Mouse (Mus musculus): ENCODE results near the gene Ifnk. TPM values are rescaled to one million over a fixed set of nuclear protein-coding genes. Genes with fewer than 3 reads are reported as not detected.

The Ifnk gene
- total RNA-seq (2014; rRNA removed) (not detected in 2 replicates), polyA plus RNA-seq (2015; fragmentation: Nextera tagmentation; extraction: Ambion mirVana) (not detected in 2 replicates)

- Histone ChIP-seq H3K27ac (no peak within 1 kb of the TSS), H3K4me2 (ENCODE audit: low read depth, low read length) (no peak within 1 kb of the TSS), H3K4me3 (ENCODE audit: low read length) (no peak within 1 kb of the TSS), H3K4me1 (ENCODE audit: insufficient read depth, low read length) (peaks cover 9% of the 10 kb centered on the region; the same call in 1 of the 2 replicates), H3K9me3 (ENCODE audit: low read length) (no peaks in the 10 kb centered on the region), H3K27me3 (ENCODE audit: insufficient read depth, low read length) (no peaks in the 10 kb centered on the region), H3K36me3 (ENCODE audit: insufficient read depth, low read length) (no peaks in the 10 kb centered on the region), H3K9ac (replicated peaks; ENCODE audit: low read length) (no peak within 1 kb of the TSS)
- DNase-seq (ENCODE audit: low spot score) (no peak), ATAC-seq (no peak)
- no peak for TF ChIP-seq CTCF (IDR thresholded peaks at IDR 0.05; ENCODE audit: low read depth)
- WGBS, result 89% methylated on average over 4 of the region's 4 CpGs
Observed at GRCm38 (mm10) chr4:35151756-35152155, at the start of gene Ifnk. Gene Ifnk (plus strand): TSS chr4:35152056.

- no peak overlapping the region for H3K27ac ChIP-seq
Observed at GRCm38 (mm10) chr4:35105115-35105773, 46.6 kb upstream of the Ifnk start.

GRCm38 (mm10) chr4:35112452-35112851 is 39.4 kb upstream of the Ifnk start:
- H3K9me3 ChIP-seq (ENCODE audit: low read length), result no peaks in the 10 kb centered on the region
- no peaks in the 10 kb centered on the region for H3K36me3 ChIP-seq (ENCODE audit: insufficient read depth, low read length)
- H3K4me2 ChIP-seq (ENCODE audit: low read depth, low read length), result no peak overlapping the region
- H3K4me1 ChIP-seq (ENCODE audit: insufficient read depth, low read length), result no peaks in the 10 kb centered on the region
- DNase-seq (ENCODE audit: low spot score) (no peak), ATAC-seq (no peak)
- no peak overlapping the region for H3K4me3 ChIP-seq (ENCODE audit: low read length)
- H3K27me3 ChIP-seq (ENCODE audit: insufficient read depth, low read length), result no peaks in the 10 kb centered on the region
- no peak overlapping the region for H3K9ac ChIP-seq (replicated peaks; ENCODE audit: low read length)
- H3K27ac ChIP-seq, result no peak overlapping the region
- 92% methylated on average over 4 of the region's 4 CpGs for WGBS
- TF ChIP-seq CTCF (IDR thresholded peaks at IDR 0.05; ENCODE audit: low read depth), result no peak

More at GRCm38 (mm10) chr4:35105115-35105773, 46.6 kb upstream of the Ifnk start:
- WGBS, result 74% methylated on average over 14 of the region's 14 CpGs
- Histone ChIP-seq H3K4me3 (ENCODE audit: low read length) (no peak overlapping the region), H3K4me1 (ENCODE audit: insufficient read depth, low read length) (no peaks in the 10 kb centered on the region), H3K27me3 (ENCODE audit: insufficient read depth, low read length) (no peaks in the 10 kb centered on the region), H3K9me3 (ENCODE audit: low read length) (no peaks in the 10 kb centered on the region), H3K36me3 (ENCODE audit: insufficient read depth, low read length) (no peaks in the 10 kb centered on the region), H3K9ac (replicated peaks; ENCODE audit: low read length) (no peak overlapping the region), H3K4me2 (ENCODE audit: low read depth, low read length) (no peak overlapping the region)
- no peak for TF ChIP-seq CTCF (IDR thresholded peaks at IDR 0.05; ENCODE audit: low read depth)
- no peak for ATAC-seq
- no peak for DNase-seq (ENCODE audit: low spot score)

DNA sequence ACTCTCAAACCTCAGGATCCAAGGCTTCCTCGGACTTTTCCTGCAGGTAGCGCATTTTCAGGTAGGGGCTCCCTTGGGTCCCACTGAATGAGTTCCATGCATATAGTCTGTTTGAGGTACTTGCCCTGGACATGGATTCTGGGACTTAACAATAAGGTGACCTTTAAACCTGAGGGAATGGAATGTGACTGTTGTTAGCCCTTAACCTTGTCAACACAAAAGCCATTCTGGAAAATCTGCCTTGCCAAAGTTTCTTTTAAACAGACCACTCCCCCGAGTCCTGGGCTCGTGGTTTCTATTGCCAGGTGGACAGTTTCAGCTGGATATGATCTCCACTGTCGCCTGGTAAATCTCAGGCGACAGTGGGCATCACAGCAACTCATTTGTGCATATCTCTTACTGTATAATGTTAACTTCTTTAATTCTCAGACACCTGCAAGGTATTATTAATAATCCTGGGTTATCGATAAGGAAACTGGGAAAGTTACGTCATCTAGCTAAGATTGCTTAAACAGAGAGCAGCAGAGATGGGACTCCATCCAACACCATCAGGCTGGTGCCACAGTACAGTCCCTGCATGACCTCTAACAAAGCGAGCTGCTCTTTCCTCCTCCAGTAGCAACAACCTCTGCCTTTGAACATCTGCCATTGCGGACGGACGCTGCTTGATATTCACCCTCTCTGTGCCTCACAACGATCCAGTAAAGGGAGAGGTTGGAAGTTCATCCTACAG is 38.2 kb upstream of the Ifnk start:
- 77% methylated on average over 13 of the region's 13 CpGs for WGBS
- ATAC-seq (no peak), DNase-seq (ENCODE audit: low spot score) (no peak)
- no peak overlapping the region for H3K4me2 ChIP-seq (ENCODE audit: low read depth, low read length)
- H3K9ac ChIP-seq (replicated peaks; ENCODE audit: low read length), result no peak overlapping the region
- no peaks in the 10 kb centered on the region for H3K36me3 ChIP-seq (ENCODE audit: insufficient read depth, low read length)
- H3K27ac ChIP-seq, result no peak overlapping the region
- H3K27me3 ChIP-seq (ENCODE audit: insufficient read depth, low read length), result no peaks in the 10 kb centered on the region
- no peak overlapping the region for H3K4me3 ChIP-seq (ENCODE audit: low read length)
- TF ChIP-seq CTCF (IDR thresholded peaks at IDR 0.05; ENCODE audit: low read depth), result no peak
- H3K4me1 ChIP-seq (ENCODE audit: insufficient read depth, low read length), result no peaks in the 10 kb centered on the region
- no peaks in the 10 kb centered on the region for H3K9me3 ChIP-seq (ENCODE audit: low read length)

GRCm38 (mm10) chr4:35114950-35115349 is 36.9 kb upstream of the Ifnk start:
- Histone ChIP-seq H3K4me2 (ENCODE audit: low read depth, low read length) (no peak overlapping the region), H3K27me3 (ENCODE audit: insufficient read depth, low read length) (no peaks in the 10 kb centered on the region), H3K9ac (replicated peaks; ENCODE audit: low read length) (no peak overlapping the region), H3K27ac (no peak overlapping the region), H3K4me1 (ENCODE audit: insufficient read depth, low read length) (no peaks in the 10 kb centered on the region), H3K4me3 (ENCODE audit: low read length) (no peak overlapping the region), H3K36me3 (ENCODE audit: insufficient read depth, low read length) (no peaks in the 10 kb centered on the region), H3K9me3 (ENCODE audit: low read length) (no peaks in the 10 kb centered on the region)
- TF ChIP-seq CTCF (IDR thresholded peaks at IDR 0.05; ENCODE audit: low read depth), result no peak
- ATAC-seq, result no peak
- no peak for DNase-seq (ENCODE audit: low spot score)
- 76% methylated on average over 2 of the region's 2 CpGs for WGBS

- H3K4me1 ChIP-seq (ENCODE audit: insufficient read depth, low read length), result no peaks in the 10 kb centered on the region
- H3K9me3 ChIP-seq (ENCODE audit: low read length), result no peaks in the 10 kb centered on the region
- DNase-seq (ENCODE audit: low spot score) (no peak), ATAC-seq (no peak)
- no peak overlapping the region for H3K4me2 ChIP-seq (ENCODE audit: low read depth, low read length)
- H3K36me3 ChIP-seq (ENCODE audit: insufficient read depth, low read length), result no peaks in the 10 kb centered on the region
- no peak overlapping the region for H3K4me3 ChIP-seq (ENCODE audit: low read length)
- WGBS, result 60% methylated on average over 6 of the region's 6 CpGs
- no peak overlapping the region for H3K9ac ChIP-seq (replicated peaks; ENCODE audit: low read length)
- no peaks in the 10 kb centered on the region for H3K27me3 ChIP-seq (ENCODE audit: insufficient read depth, low read length)
- H3K27ac ChIP-seq, result no peak overlapping the region
- no peak for TF ChIP-seq CTCF (IDR thresholded peaks at IDR 0.05; ENCODE audit: low read depth)
Observed at GRCm38 (mm10) chr4:35115933-35116332, 35.9 kb upstream of the Ifnk start.

DNA sequence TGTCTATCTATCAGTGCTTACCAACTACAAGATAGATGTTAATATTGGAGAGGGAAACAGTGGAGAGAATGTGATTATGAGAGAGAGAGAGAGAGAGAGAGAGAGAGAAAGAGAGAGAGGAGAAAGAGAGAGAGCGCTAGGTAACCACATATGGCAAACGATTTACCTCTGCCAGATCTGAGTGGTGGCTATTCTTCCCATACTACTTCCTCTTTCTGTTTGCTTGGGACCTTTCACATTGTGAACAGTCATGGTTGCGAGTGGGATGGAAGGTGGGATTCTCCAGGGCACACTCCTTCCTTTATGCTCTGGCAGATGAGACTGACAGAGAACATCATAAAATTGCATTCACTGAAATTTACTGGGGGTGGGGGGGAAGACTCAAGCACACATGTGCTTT is 34.7 kb upstream of the Ifnk start:
- Histone ChIP-seq H3K9ac (replicated peaks; ENCODE audit: low read length) (no peak overlapping the region), H3K4me3 (ENCODE audit: low read length) (no peak overlapping the region), H3K4me2 (ENCODE audit: low read depth, low read length) (no peak overlapping the region), H3K36me3 (ENCODE audit: insufficient read depth, low read length) (no peaks in the 10 kb centered on the region), H3K9me3 (ENCODE audit: low read length) (no peaks in the 10 kb centered on the region), H3K27me3 (ENCODE audit: insufficient read depth, low read length) (no peaks in the 10 kb centered on the region), H3K4me1 (ENCODE audit: insufficient read depth, low read length) (no peaks in the 10 kb centered on the region), H3K27ac (no peak overlapping the region)
- DNase-seq (ENCODE audit: low spot score) (no peak), ATAC-seq (no peak)
- WGBS, result 90% methylated on average over 3 of the region's 3 CpGs
- no peak for TF ChIP-seq CTCF (IDR thresholded peaks at IDR 0.05; ENCODE audit: low read depth)
